In genomic region chr15:83337903-83338870, GRCm38 (mm10) we compare ENCODE assay signal across 12 mouse cellular contexts. TPM values are rescaled to one million over a fixed set of nuclear protein-coding genes. Genes with fewer than 3 reads are reported as not detected.
A peak's percentile ranks its signal among the peaks of the same experiment; 100 is the strongest.
DNase-seq lines count a peak whose midpoint lies in the region; ATAC-seq and TF ChIP-seq lines count a peak whose summit lies in the region.
"Had no signal": no experiment of that assay in that cellular context is flagged by ENCODE, and none has a peak within 500 bp of the region (broad histone marks: within the 10 kb centered on the region; RNA-seq: fewer than 3 reads in every experiment).

No protein-coding gene starts in this region.

- TF ChIP-seq CTCF in forebrain, postnatal 0 days (IDR thresholded peaks at IDR 0.05; ENCODE audit: low read depth), result no peak
- TF ChIP-seq CTCF in thymus, adult 2 months (IDR thresholded peaks at IDR 0.05; ENCODE audit: borderline replicate concordance, control insufficient read depth, extremely low read depth, insufficient read depth, low read length, poor library complexity), result no peak

- TF ChIP-seq POLR2A in thymus, adult 2 months (IDR thresholded peaks at IDR 0.05; ENCODE audit: control insufficient read depth, extremely low read depth, insufficient read depth, low read length, poor library complexity), result no peak

- H3K9me3 ChIP-seq in forebrain, embryonic 10.5 days, result no peaks in the 10 kb centered on the region
- H3K9me3 ChIP-seq in forebrain, postnatal 0 days (ENCODE audit: low read length), result no peaks in the 10 kb centered on the region
- no peaks in the 10 kb centered on the region for H3K9me3 ChIP-seq in midbrain, embryonic 12.5 days
- no peaks in the 10 kb centered on the region for H3K9me3 ChIP-seq in midbrain, embryonic 14.5 days (ENCODE audit: control insufficient read depth, low read length)
- H3K9me3 ChIP-seq: embryonic facial prominence, embryonic 10.5 days had no signal

- H3K27me3 ChIP-seq in forebrain, embryonic 10.5 days (ENCODE audit: poor library complexity, severe bottlenecking), result no peaks in the 10 kb centered on the region
- H3K27me3 ChIP-seq in forebrain, postnatal 0 days (ENCODE audit: insufficient read depth, low read length), result no peaks in the 10 kb centered on the region
- no peaks in the 10 kb centered on the region for H3K27me3 ChIP-seq in midbrain, embryonic 12.5 days
- H3K27me3 ChIP-seq in midbrain, embryonic 14.5 days (ENCODE audit: control insufficient read depth, insufficient read depth, low read length), result no peaks in the 10 kb centered on the region
- no peaks in the 10 kb centered on the region for H3K27me3 ChIP-seq in thymus, adult 2 months (ENCODE audit: control insufficient read depth, insufficient read depth, low read length)

- H3K4me3 ChIP-seq in forebrain, embryonic 10.5 days, result no peak overlapping the region
- no peak overlapping the region for H3K4me3 ChIP-seq in forebrain, postnatal 0 days (ENCODE audit: low read depth, low read length)
- H3K4me3 ChIP-seq in midbrain, embryonic 12.5 days, result no peak overlapping the region
- H3K4me3 ChIP-seq in midbrain, embryonic 14.5 days (replicated peaks; ENCODE audit: low read depth, low read length), result no peak overlapping the region
- H3K4me3 ChIP-seq in thymus, adult 2 months (ENCODE audit: control insufficient read depth, insufficient read depth, low read length), result no peak overlapping the region
- H3K4me3 ChIP-seq: embryonic facial prominence, embryonic 10.5 days had no signal

- ATAC-seq in forebrain, postnatal 0 days, result no peak
- ATAC-seq in midbrain, embryonic 12.5 days (ENCODE audit: low FRiP score, low read depth), result peak; percentile 41; the same call in 1 of the 2 replicates
- no peak for ATAC-seq in midbrain, embryonic 14.5 days (ENCODE audit: low FRiP score, low TSS enrichment)
- ATAC-seq in erythroblast, adult 5-6 weeks (replicated peaks; ENCODE audit: low FRiP score, poor library complexity, severe bottlenecking), result no peak
- ATAC-seq: forebrain, embryonic 16.5 days had no signal

- whole genome bisulfite sequencing in forebrain, embryonic 10.5 days, result 87% methylated on average over 8 of the region's 8 CpGs
- 76% methylated on average over 8 of the region's 8 CpGs for WGBS in forebrain, postnatal 0 days
- 84% methylated on average over 8 of the region's 8 CpGs for WGBS in midbrain, embryonic 12.5 days
- WGBS in midbrain, embryonic 14.5 days, result 82% methylated on average over 8 of the region's 8 CpGs
- 92% methylated on average over 8 of the region's 8 CpGs for WGBS in thymus, adult 2 months

- no peak overlapping the region for H3K9ac ChIP-seq in forebrain, postnatal 0 days
- no peak overlapping the region for H3K9ac ChIP-seq in midbrain, embryonic 12.5 days (replicated peaks)
- H3K9ac ChIP-seq in midbrain, embryonic 14.5 days (replicated peaks; ENCODE audit: low read length), result no peak overlapping the region

- no peak for DNase-seq in forebrain, embryonic 10.5 days (ENCODE audit: extremely low spot score, low spot score)
- no peak for DNase-seq in forebrain, postnatal 0 days
- no peak for DNase-seq in midbrain, embryonic 14.5 days
- peak; percentile 61 for DNase-seq in lung, postnatal 10 days
- no peak for DNase-seq in thymus, adult 2 months
- no peak for DNase-seq in cerebellum, adult 11 months
- DNase-seq: heart, postnatal 10 days had no signal

- peaks cover 46% of the 10 kb centered on the region for H3K36me3 ChIP-seq in forebrain, embryonic 10.5 days (replicated peaks)
- H3K36me3 ChIP-seq in forebrain, postnatal 0 days (ENCODE audit: insufficient read depth), result peaks cover 33% of the 10 kb centered on the region
- peaks cover 55% of the 10 kb centered on the region for H3K36me3 ChIP-seq in midbrain, embryonic 12.5 days
- peaks cover 51% of the 10 kb centered on the region for H3K36me3 ChIP-seq in midbrain, embryonic 14.5 days (ENCODE audit: control insufficient read depth, insufficient read depth, low read length)
- no peaks in the 10 kb centered on the region for H3K36me3 ChIP-seq in thymus, adult 2 months (ENCODE audit: control insufficient read depth, insufficient read depth, low read length)

- peaks cover 10% of the 10 kb centered on the region for H3K4me1 ChIP-seq in forebrain, embryonic 10.5 days
- no peaks in the 10 kb centered on the region for H3K4me1 ChIP-seq in forebrain, postnatal 0 days (ENCODE audit: insufficient read depth)
- peaks cover under 1% of the 10 kb centered on the region for H3K4me1 ChIP-seq in midbrain, embryonic 12.5 days
- no peaks in the 10 kb centered on the region for H3K4me1 ChIP-seq in midbrain, embryonic 14.5 days (ENCODE audit: control insufficient read depth, insufficient read depth, low read length)
- H3K4me1 ChIP-seq in thymus, adult 2 months (replicated peaks; ENCODE audit: control insufficient read depth, insufficient read depth, low read length), result no peaks in the 10 kb centered on the region

- 0 out of 2 replicates have a peak overlapping the region, but pooled peaks have one; percentile 12 for H3K27ac ChIP-seq in forebrain, embryonic 10.5 days
- H3K27ac ChIP-seq in forebrain, postnatal 0 days (ENCODE audit: low read depth, low read length), result no peak overlapping the region
- H3K27ac ChIP-seq in midbrain, embryonic 12.5 days (replicated peaks), result no peak overlapping the region
- no peak overlapping the region for H3K27ac ChIP-seq in midbrain, embryonic 14.5 days (replicated peaks; ENCODE audit: low read depth, low read length)
- no peak overlapping the region for H3K27ac ChIP-seq in thymus, adult 2 months (ENCODE audit: control insufficient read depth, insufficient read depth, low read length)
- H3K27ac ChIP-seq: embryonic facial prominence, embryonic 10.5 days; macrophage had no signal

- H3K4me2 ChIP-seq in forebrain, postnatal 0 days (ENCODE audit: low read depth), result no peak overlapping the region
- H3K4me2 ChIP-seq in midbrain, embryonic 12.5 days (replicated peaks), result no peak overlapping the region
- H3K4me2 ChIP-seq in midbrain, embryonic 14.5 days (ENCODE audit: low read length), result no peak overlapping the region

RNA-seq across cellular contexts. Expression of gene Arfgap3, which starts 11.9 kb away (rescaled TPM):
- polyA plus RNA-seq in forebrain, embryonic 10.5 days (2016; fragmentation: Nextera tagmentation; extraction: Ambion mirVana), result 24.4 TPM in 2 replicates
- total RNA-seq in forebrain, postnatal 0 days (2014; rRNA removed), result 41.0 and 41.2 TPM in 2 replicates
- 32.0 and 33.7 TPM in 2 replicates for polyA plus RNA-seq in forebrain, postnatal 0 days (2015; fragmentation: Nextera tagmentation; extraction: Ambion mirVana)
- polyA plus RNA-seq in midbrain, embryonic 12.5 days (2016; fragmentation: Nextera tagmentation; extraction: Ambion mirVana), result 38.8 and 40.0 TPM in 2 replicates
- polyA plus RNA-seq in midbrain, embryonic 14.5 days (2014; fragmentation: Nextera tagmentation; extraction: Ambion mirVana), result 42.2 and 45.0 TPM in 2 replicates
- polyA plus RNA-seq in thymus, adult 2 months (2012; rRNA removed), result 15.0 and 23.0 TPM in 2 replicates
- total RNA-seq in erythroblast, adult 5-6 weeks (2015; ENCODE audit: low replicate concordance), result 44.1 and 50.7 TPM in 2 replicates
- 49.2 and 63.3 TPM in 2 replicates for total RNA-seq in erythroblast, adult 5-6 weeks (2017; ENCODE audit: low replicate concordance)
